Mouse (Mus musculus) cerebellum, adult 2 months (tissue): ENCODE measurements around the gene Slc13a3. TPM values are rescaled to one million over a fixed set of nuclear protein-coding genes. Genes with fewer than 3 reads are reported as not detected.

Experiments used
- DNase-seq, 2 experiments: peaks; one replicate each; pipeline ENCODE4 v3.0.0; 2021
- H3K27ac ChIP-seq: fragments of 200-500 bp; 2 replicates; pipeline ENCODE4 v1.5.1; 2012; ENCODE audit warnings: low read length, control low read depth, inconsistent platforms; ENCODE audit not compliant: insufficient read depth
- H3K27me3 ChIP-seq: fragments of 200-500 bp; 2 replicates; pipeline ENCODE4 v1.6.1; 2012; ENCODE audit warnings: inconsistent platforms, mild to moderate bottlenecking, low read length, moderate library complexity; ENCODE audit not compliant: control insufficient read depth, insufficient read depth
- H3K4me1 ChIP-seq: fragments of 200-500 bp; 2 replicates; pipeline ENCODE4 v1.6.1; 2011; ENCODE audit warnings: low read length; ENCODE audit not compliant: control insufficient read depth, insufficient read depth
- H3K4me3 ChIP-seq: fragments of 200-500 bp; replicated peaks from 2 replicates; pipeline ENCODE3; 2011; ENCODE audit warnings: mild to moderate bottlenecking, low read depth, low read length, control low read depth; ENCODE audit not compliant: insufficient read depth
- CTCF ChIP-seq: fragments of 200-500 bp; IDR thresholded peaks from 2 replicates; pipeline ENCODE4 v1.5.1; 2011; ENCODE audit warnings: low read depth, mild to moderate bottlenecking, control low read depth, low read length, moderate library complexity, borderline replicate concordance; ENCODE audit not compliant: insufficient read depth
- POLR2A ChIP-seq: fragments of 200-500 bp; IDR thresholded peaks from 2 replicates; pipeline ENCODE4 v1.6.1; 2011; ENCODE audit warnings: low read length, control low read depth, borderline replicate concordance; ENCODE audit not compliant: insufficient read depth
- WGBS: fragments of 180-500 bp; shearing (Covaris S2); methylation state at CpG from one replicate; pipeline ENCODE4 v1.1.7; 2018; 5-methylcytosine and 5-hydroxymethylcytosine counted together
- polyA plus RNA-seq: library from polyadenylated mRNA; depleted of rRNA; stranded (reverse); fragments of >200 nt; gene quantifications from 2 replicates; pipeline ENCODE4 v1.2.3, GENCODE M21; 2012

Gene Slc13a3
- polyA plus RNA-seq, 1 experiment = 21.6 TPM

GRCm38 (mm10) chr2:165397502-165398163, 75.4 kb downstream of the Slc13a3 start:
- DNase-seq = no peak
- no peak for TF ChIP-seq POLR2A
- WGBS = 30% methylated on average over 23 of the region's 23 CpGs
- Histone ChIP-seq H3K4me1 (no peaks in the 10 kb centered on the region), H3K27ac (no peak overlapping the region; the same call in 1 of the 2 replicates), H3K4me3 (no peak overlapping the region), H3K27me3 (no peaks in the 10 kb centered on the region)

GRCm38 (mm10) chr2:165396831-165397501, 76.1 kb downstream of the Slc13a3 start:
- WGBS = 57% methylated on average over 20 of the region's 20 CpGs
- H3K4me1 ChIP-seq = no peaks in the 10 kb centered on the region
- no peak overlapping the region for H3K4me3 ChIP-seq
- H3K27me3 ChIP-seq = no peaks in the 10 kb centered on the region
- no peak overlapping the region for H3K27ac ChIP-seq
- DNase-seq = no peak
- TF ChIP-seq CTCF (no peak), POLR2A (no peak)

- TF ChIP-seq POLR2A (no peak), CTCF (no peak)
- H3K27ac ChIP-seq = no peak overlapping the region
Observed at GRCm38 (mm10) chr2:165392156-165392555, 80.9 kb downstream of the Slc13a3 start.

GRCm38 (mm10) chr2:165391561-165391960, 81.5 kb downstream of the Slc13a3 start:
- peaks cover 4% of the 10 kb centered on the region for H3K4me1 ChIP-seq
- no peak overlapping the region for H3K27ac ChIP-seq
- no peaks in the 10 kb centered on the region for H3K27me3 ChIP-seq
- DNase-seq = peak; percentile 44 to 54
- no peak overlapping the region for H3K4me3 ChIP-seq
- TF ChIP-seq POLR2A (no peak), CTCF (peak; percentile 68)
- 19% methylated on average over 8 of the region's 8 CpGs for WGBS

More at GRCm38 (mm10) chr2:165392156-165392555, 80.9 kb downstream of the Slc13a3 start:
- DNase-seq = no peak
- Histone ChIP-seq H3K4me3 (no peak overlapping the region), H3K27me3 (no peaks in the 10 kb centered on the region), H3K4me1 (no peaks in the 10 kb centered on the region)
- WGBS = 84% methylated on average over 4 of the region's 4 CpGs

GRCm38 (mm10) chr2:165389299-165389952, 83.6 kb downstream of the Slc13a3 start:
- Histone ChIP-seq H3K4me3 (no peak overlapping the region), H3K4me1 (peaks cover 5% of the 10 kb centered on the region), H3K27me3 (no peaks in the 10 kb centered on the region), H3K27ac (no peak overlapping the region)
- 85% methylated on average over 6 of the region's 6 CpGs for WGBS
- TF ChIP-seq CTCF (no peak), POLR2A (no peak)
- DNase-seq = no peak

- DNase-seq = peak; percentile 96 to 97
- H3K4me1 ChIP-seq = peaks cover 5% of the 10 kb centered on the region
- H3K27ac ChIP-seq = peak within 1 kb of the TSS; percentile 79
- no peaks in the 10 kb centered on the region for H3K27me3 ChIP-seq
- under 1% methylated on average over 40 of the region's 40 CpGs for WGBS
- peak; percentile 61; the same call in 1 of the 2 replicates for TF ChIP-seq POLR2A
- no peak for TF ChIP-seq CTCF
- peak within 1 kb of the TSS; percentile 82 for H3K4me3 ChIP-seq
Observed at GRCm38 (mm10) chr2:165387844-165388495, 85.1 kb downstream of the Slc13a3 start, which contains the start of gene Zfp334. TSS of gene Zfp334 (minus strand) at chr2:165388259.

GRCm38 (mm10) chr2:165387370-165387769, 85.7 kb downstream of the Slc13a3 start:
- 8% methylated on average over 4 of the region's 4 CpGs for WGBS
- H3K4me3 ChIP-seq = peak overlapping the region; percentile 82
- H3K27ac ChIP-seq = no peak overlapping the region
- TF ChIP-seq POLR2A = no peak
- no peak for TF ChIP-seq CTCF
- H3K4me1 ChIP-seq = peaks cover 5% of the 10 kb centered on the region
- no peak for DNase-seq
- H3K27me3 ChIP-seq = no peaks in the 10 kb centered on the region
